Mouse (Mus musculus) lung, postnatal 0 days (tissue): ENCODE results near the gene Kdm2b.

ENCODE experiments used
- CTCF ChIP-seq: IDR thresholded peaks from 2 replicates; pipeline ENCODE4 v1.5.1; 2016; ENCODE audit warnings: antibody characterized with exemption, mild to moderate bottlenecking
- EP300 ChIP-seq: IDR thresholded peaks from 2 replicates; pipeline ENCODE4 v1.6.1; 2016; ENCODE audit warnings: antibody characterized with exemption, mild to moderate bottlenecking, control low read depth

DNA sequence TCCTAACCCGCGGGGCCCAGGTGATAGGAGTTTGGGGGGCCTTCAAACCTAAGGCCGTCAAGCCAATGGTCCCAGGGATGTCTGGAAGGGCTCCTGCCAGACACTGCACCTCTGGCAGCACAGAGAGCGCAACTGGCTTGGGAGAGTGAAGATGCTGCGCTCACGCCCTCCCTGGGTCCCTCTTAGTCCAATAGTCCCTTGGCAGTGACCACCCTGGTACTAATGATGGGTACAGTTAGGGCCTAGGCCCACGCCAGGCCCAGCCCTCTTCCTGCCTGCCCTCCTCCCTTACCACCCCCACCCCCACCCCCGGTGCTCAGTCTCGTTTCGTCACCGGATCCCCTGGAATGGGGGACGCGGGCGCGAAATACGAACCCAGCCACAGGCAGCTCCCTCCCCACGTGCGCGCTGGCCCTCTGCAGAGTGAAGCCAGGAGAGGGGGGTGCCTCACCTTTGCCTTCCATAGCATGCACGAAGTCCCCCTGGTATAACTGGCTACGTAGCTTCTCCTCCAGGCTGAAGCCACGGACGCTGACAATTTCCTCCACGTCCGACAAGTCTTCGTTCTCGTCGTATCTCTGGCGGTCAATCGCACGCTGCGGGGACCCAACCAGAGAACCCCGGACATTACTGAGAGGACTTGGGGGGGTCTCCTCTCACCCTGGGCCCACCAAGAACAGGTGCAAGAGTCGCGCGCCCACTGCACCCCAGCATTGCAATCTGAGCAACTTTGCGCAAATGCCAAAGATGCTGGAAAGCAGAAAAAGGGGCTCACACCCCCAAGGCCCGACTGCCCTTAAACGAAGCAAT is 2.2 kb downstream of the Kdm2b start:
- TF ChIP-seq EP300 (no peak), CTCF (no peak)
